8 mouse cellular contexts compared by ENCODE assay signal in genomic region chr2:104069704-104070185, GRCm38 (mm10). TPM values are rescaled to one million over a fixed set of nuclear protein-coding genes. Genes with fewer than 3 reads are reported as not detected.
DNase-seq lines count a peak whose midpoint lies in the region; ATAC-seq lines count a peak whose summit lies in the region.

Gene Cd59b, plus strand, starts transcription at chr2:104069849.

- no peaks in the 10 kb centered on the region for H3K9me3 ChIP-seq in forebrain, embryonic 15.5 days
- no peaks in the 10 kb centered on the region for H3K9me3 ChIP-seq in hindbrain, embryonic 11.5 days (ENCODE audit: control insufficient read depth, low read length)
- H3K9me3 ChIP-seq in limb, embryonic 15.5 days = peaks cover 4% of the 10 kb centered on the region; the same call in 1 of the 2 replicates
- H3K9me3 ChIP-seq in midbrain, embryonic 16.5 days (replicated peaks; ENCODE audit: control insufficient read depth, low read length, poor library complexity, severe bottlenecking) = no peaks in the 10 kb centered on the region

- no peaks in the 10 kb centered on the region for H3K36me3 ChIP-seq in forebrain, embryonic 15.5 days
- no peaks in the 10 kb centered on the region for H3K36me3 ChIP-seq in hindbrain, embryonic 11.5 days (ENCODE audit: control insufficient read depth, insufficient read depth, low read length)
- 0 out of 2 replicates have a peak, but pooled peaks cover 3% of the 10 kb centered on the region for H3K36me3 ChIP-seq in limb, embryonic 15.5 days
- H3K36me3 ChIP-seq in midbrain, embryonic 16.5 days (ENCODE audit: control insufficient read depth, insufficient read depth, low read length) = no peaks in the 10 kb centered on the region

- peak within 1 kb of the TSS; percentile 40 for H3K4me3 ChIP-seq in forebrain, embryonic 15.5 days
- H3K4me3 ChIP-seq in hindbrain, embryonic 11.5 days (ENCODE audit: low read depth, low read length) = peak within 1 kb of the TSS; percentile 33
- H3K4me3 ChIP-seq in limb, embryonic 15.5 days = peak within 1 kb of the TSS; percentile 45
- H3K4me3 ChIP-seq in midbrain, embryonic 16.5 days (ENCODE audit: low read depth, low read length) = peak within 1 kb of the TSS; percentile 29

- peak; percentile 73; the same call in 1 of the 2 replicates for ATAC-seq in forebrain, embryonic 15.5 days (replicated peaks)
- peak; percentile 87 for ATAC-seq in hindbrain, embryonic 11.5 days (ENCODE audit: low FRiP score)
- ATAC-seq in limb, embryonic 15.5 days (ENCODE audit: insufficient number of reproducible peaks, low FRiP score, low TSS enrichment, low read depth) = peak; percentile 75; the same call in 1 of the 2 replicates
- ATAC-seq in midbrain, embryonic 16.5 days = peak; percentile 86

- WGBS in forebrain, embryonic 15.5 days = 1% methylated on average over 13 of the region's 13 CpGs
- 4% methylated on average over 13 of the region's 13 CpGs for WGBS in hindbrain, embryonic 11.5 days
- 7% methylated on average over 13 of the region's 13 CpGs for WGBS in limb, embryonic 15.5 days
- 6% methylated on average over 13 of the region's 13 CpGs for WGBS in midbrain, embryonic 16.5 days

- DNase-seq in MEL-GATA-1-ER (ENCODE audit: extremely low read depth, low read depth) = peak; percentile 39
- DNase-seq in cerebellum, adult 11-12 months = peak; percentile 27
- DNase-seq in hindbrain, embryonic 11.5 days (ENCODE audit: low spot score) = peak; percentile 73
- DNase-seq in testis, postnatal 14 days (ENCODE audit: low spot score) = peak; percentile 53
- no peak for DNase-seq in right cerebral cortex, postnatal 14 days

- peak within 1 kb of the TSS; percentile 16; the same call in 1 of the 2 replicates for H3K9ac ChIP-seq in forebrain, embryonic 15.5 days (replicated peaks)
- no peak within 1 kb of the TSS for H3K9ac ChIP-seq in hindbrain, embryonic 11.5 days (ENCODE audit: low read depth, low read length)
- peak within 1 kb of the TSS; percentile 31; the same call in 1 of the 2 replicates for H3K9ac ChIP-seq in limb, embryonic 15.5 days
- H3K9ac ChIP-seq in midbrain, embryonic 16.5 days (ENCODE audit: low read depth, low read length) = peak within 1 kb of the TSS; percentile 56

- H3K27ac ChIP-seq in forebrain, embryonic 15.5 days (replicated peaks) = no peak within 1 kb of the TSS
- H3K27ac ChIP-seq in hindbrain, embryonic 11.5 days (ENCODE audit: low read depth, low read length) = no peak within 1 kb of the TSS
- peak within 1 kb of the TSS; percentile 79; the same call in 1 of the 2 replicates for H3K27ac ChIP-seq in limb, embryonic 15.5 days
- no peak within 1 kb of the TSS for H3K27ac ChIP-seq in midbrain, embryonic 16.5 days (ENCODE audit: low read length)

- H3K27me3 ChIP-seq in forebrain, embryonic 15.5 days = no peaks in the 10 kb centered on the region
- H3K27me3 ChIP-seq in hindbrain, embryonic 11.5 days (ENCODE audit: control insufficient read depth, insufficient read depth, low read length) = no peaks in the 10 kb centered on the region
- H3K27me3 ChIP-seq in limb, embryonic 15.5 days = no peaks in the 10 kb centered on the region
- H3K27me3 ChIP-seq in midbrain, embryonic 16.5 days (ENCODE audit: control insufficient read depth, insufficient read depth, low read depth, low read length) = no peaks in the 10 kb centered on the region

- H3K4me2 ChIP-seq in forebrain, embryonic 15.5 days (replicated peaks) = peak within 1 kb of the TSS; percentile 55
- H3K4me2 ChIP-seq in hindbrain, embryonic 11.5 days (replicated peaks; ENCODE audit: low read depth, low read length) = peak within 1 kb of the TSS; percentile 48
- H3K4me2 ChIP-seq in limb, embryonic 15.5 days = peak within 1 kb of the TSS; percentile 61
- H3K4me2 ChIP-seq in midbrain, embryonic 16.5 days (ENCODE audit: low read length) = peak within 1 kb of the TSS; percentile 55

- peaks cover 6% of the 10 kb centered on the region for H3K4me1 ChIP-seq in forebrain, embryonic 15.5 days
- no peaks in the 10 kb centered on the region for H3K4me1 ChIP-seq in hindbrain, embryonic 11.5 days (replicated peaks; ENCODE audit: control insufficient read depth, insufficient read depth, low read length)
- H3K4me1 ChIP-seq in limb, embryonic 15.5 days = peaks cover 6% of the 10 kb centered on the region; the same call in 1 of the 2 replicates
- 0 out of 2 replicates have a peak, but pooled peaks cover 7% of the 10 kb centered on the region for H3K4me1 ChIP-seq in midbrain, embryonic 16.5 days (ENCODE audit: control insufficient read depth, insufficient read depth, low read length)

RNA-seq across cellular contexts. Expression of gene Cd59b, which starts in this region (rescaled TPM):
- 1.2 TPM in 2 replicates for polyA plus RNA-seq in forebrain, embryonic 15.5 days (2015; fragmentation: Nextera tagmentation; extraction: Ambion mirVana)
- polyA plus RNA-seq in hindbrain, embryonic 11.5 days (2014; fragmentation: Nextera tagmentation; extraction: Ambion mirVana) = 4.3 and 4.8 TPM in 2 replicates
- 6.8 and 7.4 TPM in 2 replicates for polyA plus RNA-seq in limb, embryonic 15.5 days (2015; fragmentation: Nextera tagmentation; extraction: Ambion mirVana)
- 1.4 and 2.8 TPM in 2 replicates for polyA plus RNA-seq in midbrain, embryonic 16.5 days (2015; fragmentation: Nextera tagmentation; extraction: Ambion mirVana)
